Mouse (Mus musculus): ENCODE data around the gene Med24.

The Med24 gene

GRCm38 (mm10) chr11:98729119-98729588 lies at the start of gene Med24:
TSS of gene Med24 (minus strand) at chr11:98729435.
- peak; percentile 89 to 95 for DNase-seq (ENCODE audit: low spot score in 2 of 2)

- no peak for DNase-seq (ENCODE audit: low spot score in 2 of 2)
Measured at GRCm38 (mm10) chr11:98777888-98778287, 48.7 kb upstream of the Med24 start.

GRCm38 (mm10) chr11:98776843-98777590 lies 47.8 kb upstream of the Med24 start:
- no peak for DNase-seq (ENCODE audit: low spot score in 2 of 2)

GRCm38 (mm10) chr11:98776052-98776764 lies 47.0 kb upstream of the Med24 start:
- no peak for DNase-seq (ENCODE audit: low spot score in 2 of 2)

- peak; percentile 100 for DNase-seq (ENCODE audit: low spot score in 2 of 2)
Measured at GRCm38 (mm10) chr11:98775348-98776051, 46.3 kb upstream of the Med24 start.

DNA sequence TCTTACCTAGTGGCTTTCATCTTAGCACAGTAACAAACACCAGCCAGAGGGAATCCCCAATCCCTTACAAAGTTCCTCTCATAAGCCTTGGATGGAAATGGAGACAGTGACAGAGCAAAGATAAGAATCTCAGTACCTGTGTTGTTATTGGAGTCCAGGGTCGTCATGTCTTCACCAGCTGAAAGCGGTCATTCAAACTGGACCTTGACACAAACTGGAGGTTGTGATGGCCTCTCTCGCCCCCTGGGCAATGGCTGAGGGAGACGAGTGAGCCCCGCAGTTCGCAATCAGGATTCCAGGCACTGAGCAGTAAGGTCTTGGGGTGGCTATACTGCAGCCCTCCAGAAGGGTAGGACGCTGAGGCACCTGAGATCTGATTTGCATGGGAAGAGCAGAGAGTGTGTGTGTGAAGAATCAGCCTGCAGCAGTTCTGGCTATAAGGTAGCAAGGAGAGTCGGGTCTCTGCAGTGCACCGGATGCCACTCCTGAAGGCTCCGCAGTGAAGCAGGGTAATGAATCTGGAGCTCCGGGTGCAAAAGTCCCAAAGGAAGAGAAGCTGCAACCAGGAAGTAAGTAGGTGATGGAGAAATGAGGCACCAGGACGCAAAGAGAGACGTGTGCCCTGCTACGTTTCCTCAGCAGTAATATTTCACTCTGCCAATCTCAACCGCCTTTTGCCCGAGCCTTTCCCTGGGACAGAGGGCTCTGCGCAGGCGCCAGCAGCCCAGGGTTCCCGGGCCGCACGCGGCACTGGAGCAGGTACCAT lies 45.5 kb upstream of the Med24 start, which contains the start of gene Nr1d1:
Gene Nr1d1 (minus strand): TSS at position 752 of the 766 bp plus-strand sequence.
- DNase-seq (ENCODE audit: low spot score in 2 of 2) = no peak

DNA sequence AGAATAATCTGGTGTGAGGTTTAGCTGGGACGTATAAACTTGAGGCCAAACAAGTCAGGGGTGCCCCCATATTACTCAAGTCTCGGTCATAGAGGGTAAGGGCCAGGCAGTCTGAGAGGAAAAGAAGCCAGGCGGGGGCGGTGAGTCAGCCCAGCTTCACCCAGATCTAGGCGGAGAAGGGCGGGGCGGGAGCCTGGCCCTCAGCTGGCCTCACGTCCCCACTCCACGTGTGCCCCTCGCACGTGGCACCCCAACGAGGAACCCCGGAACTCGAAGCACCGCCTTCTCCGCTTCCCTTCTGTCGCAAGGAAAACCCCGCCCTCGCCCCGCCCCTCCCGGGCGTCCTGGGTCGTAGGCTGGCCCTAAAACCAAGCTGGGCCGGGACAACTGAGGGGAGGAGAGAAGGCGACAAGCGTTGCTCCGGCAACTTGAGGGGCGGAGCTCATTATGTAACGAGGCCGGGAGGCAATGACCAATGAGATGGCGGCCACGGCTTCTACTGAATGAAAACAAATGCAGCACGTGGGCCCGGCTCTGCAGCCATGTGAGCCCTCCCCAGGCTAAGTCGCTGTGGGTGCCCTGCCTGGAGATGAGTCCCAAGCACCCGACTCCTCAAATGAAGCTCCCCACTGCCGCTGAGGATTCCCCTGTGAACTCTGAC lies 44.5 kb upstream of the Med24 start:
- DNase-seq (ENCODE audit: low spot score in 2 of 2) = peak; percentile 99 to 100

- DNase-seq (ENCODE audit: low spot score in 2 of 2) = peak; percentile 39 to 52
Measured at GRCm38 (mm10) chr11:98772667-98773171, 43.5 kb upstream of the Med24 start.

- DNase-seq (ENCODE audit: low spot score in 2 of 2) = peak in 1 of 2 experiments; percentile 47
Measured at GRCm38 (mm10) chr11:98771844-98772525, 42.8 kb upstream of the Med24 start.

GRCm38 (mm10) chr11:98771131-98771530 lies 41.9 kb upstream of the Med24 start:
- DNase-seq (ENCODE audit: low spot score in 2 of 2) = peak in 1 of 2 experiments; percentile 34

DNA sequence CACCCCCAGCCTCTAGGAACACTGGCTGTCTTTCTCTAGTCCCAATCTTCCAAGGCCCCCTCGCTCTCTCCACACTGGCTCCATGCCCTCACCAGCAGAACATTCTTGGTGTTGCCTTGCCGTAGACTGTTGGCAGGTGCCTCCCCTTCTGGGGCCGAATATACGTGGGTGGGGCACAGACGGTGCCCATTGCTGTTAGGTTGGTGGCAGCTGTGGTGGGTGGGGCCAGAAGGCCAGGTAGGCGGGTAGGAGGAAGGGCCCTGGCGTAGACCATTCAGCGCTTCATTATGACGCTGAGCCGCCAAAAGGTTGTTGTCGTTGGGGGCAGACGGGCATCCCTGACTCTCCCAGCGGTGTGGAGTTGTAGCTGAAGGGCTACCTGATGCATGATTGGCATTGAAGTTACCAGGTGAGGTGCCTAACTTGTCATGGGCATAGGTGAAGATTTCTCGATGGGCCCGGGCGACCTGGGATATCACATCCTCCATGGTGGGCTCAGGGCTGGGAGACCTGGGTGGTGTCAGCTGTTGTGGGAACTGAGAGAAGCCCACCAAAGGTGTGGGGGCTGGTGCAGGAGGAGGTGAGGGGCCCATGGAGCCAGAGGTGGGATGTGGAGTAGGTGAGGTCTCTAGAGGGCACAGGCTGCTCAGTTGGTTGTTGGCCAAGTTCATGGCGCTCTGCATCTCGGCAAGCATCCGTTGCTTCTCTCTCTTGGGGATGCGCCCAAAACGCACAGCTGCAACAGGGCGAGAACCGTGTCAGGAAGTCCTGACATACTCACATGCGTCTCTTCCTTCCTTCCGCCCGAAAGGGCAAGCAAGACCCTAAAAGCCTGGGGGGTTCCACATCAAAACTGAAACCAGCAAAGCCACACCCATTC lies 41.1 kb upstream of the Med24 start:
- peak; percentile 78 for DNase-seq (ENCODE audit: low spot score in 2 of 2)

- no peak for DNase-seq (ENCODE audit: low spot score in 2 of 2)
Measured at GRCm38 (mm10) chr11:98769007-98769954, 40.0 kb upstream of the Med24 start.

DNA sequence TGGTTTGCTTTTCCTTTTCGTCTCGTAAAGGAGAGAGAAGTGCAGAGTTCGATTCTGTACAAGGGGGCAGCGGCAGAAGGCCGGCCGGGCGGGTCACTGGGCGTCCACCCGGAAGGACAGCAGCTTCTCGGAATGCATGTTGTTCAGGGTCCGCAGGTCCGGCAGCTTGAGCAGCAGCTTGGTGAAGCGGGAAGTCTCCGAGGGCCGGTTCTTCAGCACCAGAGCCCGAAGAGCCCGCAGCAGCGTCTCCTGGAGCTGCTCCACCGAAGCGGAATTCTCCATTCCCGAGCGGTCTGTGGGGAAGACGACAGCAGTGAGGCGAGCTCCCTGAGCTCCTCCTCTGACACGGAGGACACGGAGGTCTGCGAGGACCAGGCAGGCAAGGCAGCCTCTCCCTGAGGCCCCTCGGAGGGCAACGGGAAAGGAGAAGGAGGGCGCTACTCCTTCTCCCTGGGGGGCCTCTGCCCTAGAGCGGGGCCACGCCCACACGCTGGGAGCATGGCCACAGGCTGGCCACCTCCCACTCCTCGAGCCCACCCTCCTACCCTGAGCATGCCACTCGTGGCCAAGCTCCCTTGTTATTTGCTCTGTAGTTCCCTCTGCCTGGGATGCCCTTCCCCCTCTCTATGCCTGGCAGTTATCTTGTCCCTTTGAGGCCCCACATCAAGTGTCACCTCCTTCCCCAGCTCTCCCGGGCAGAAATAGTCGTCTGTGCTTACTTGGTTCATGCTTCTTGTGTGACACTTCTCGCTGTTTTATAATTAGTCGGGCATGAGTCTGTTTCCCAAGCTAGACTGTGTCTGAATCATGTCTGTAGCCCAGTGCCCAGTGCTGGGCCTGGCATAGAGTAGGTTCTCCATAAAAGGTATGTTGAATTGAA lies 39.1 kb upstream of the Med24 start:
- peak; percentile 51 to 54 for DNase-seq (ENCODE audit: low spot score in 2 of 2)

DNA sequence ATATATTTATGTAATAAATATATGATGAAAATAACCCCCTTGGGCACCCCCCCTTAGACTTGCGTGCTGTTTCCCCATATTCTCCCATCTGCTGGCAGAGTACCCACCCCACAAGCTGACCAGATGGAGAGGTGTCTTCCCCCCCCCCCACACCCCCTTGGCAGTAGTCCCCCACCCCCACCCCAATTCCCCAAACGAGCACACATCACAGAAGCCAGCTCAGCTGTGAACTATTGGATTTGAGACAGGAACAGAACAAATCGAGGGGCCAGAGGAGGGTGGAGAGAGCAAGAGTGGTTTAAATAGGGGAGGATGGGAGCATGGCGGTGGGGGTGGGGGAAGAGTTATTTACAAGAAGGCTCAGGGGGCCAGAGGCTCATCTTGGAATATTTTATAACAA lies 38.5 kb upstream of the Med24 start:
- no peak for DNase-seq (ENCODE audit: low spot score in 2 of 2)

GRCm38 (mm10) chr11:98767276-98767675 lies 38.0 kb upstream of the Med24 start:
- peak; percentile 50 to 61 for DNase-seq (ENCODE audit: low spot score in 2 of 2)

- no peak for DNase-seq (ENCODE audit: low spot score in 2 of 2)
Measured at GRCm38 (mm10) chr11:98766816-98767215, 37.6 kb upstream of the Med24 start.

DNA sequence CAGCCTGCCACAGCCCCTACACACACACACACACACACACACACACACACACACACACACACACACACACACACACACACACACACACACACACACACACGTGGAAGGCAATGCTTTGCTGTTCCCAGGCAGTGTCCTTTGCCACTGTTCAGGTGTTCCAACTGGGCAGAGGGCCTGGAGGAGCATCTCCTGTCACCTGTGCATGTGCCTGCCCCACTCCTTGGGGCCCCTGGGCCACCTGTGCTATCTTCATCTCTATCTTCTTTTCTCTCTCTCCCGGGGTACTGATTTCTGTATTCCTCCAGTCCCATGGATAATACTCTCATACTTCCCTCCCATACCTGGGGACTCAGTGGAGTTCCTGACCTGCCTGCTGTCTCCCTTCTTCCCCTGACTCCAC lies 37.1 kb upstream of the Med24 start:
- DNase-seq (ENCODE audit: low spot score in 2 of 2) = no peak

Measured in right cerebral cortex, adult 2 months (tissue).